Mouse (Mus musculus) limb, embryonic 15.5 days (tissue): ENCODE results near the gene Fuz. TPM values are rescaled to one million over a fixed set of nuclear protein-coding genes. Genes with fewer than 3 reads are reported as not detected.

ENCODE experiments used
- ATAC-seq: fragments of 200-750 bp; cut with Nextera tagmentation; 2 replicates; pipeline ENCODE4 v1.8.0; 2017; ENCODE audit warnings: low read depth, moderate TSS enrichment; ENCODE audit not compliant: insufficient number of reproducible peaks, low FRiP score, low TSS enrichment
- H3K27ac ChIP-seq: fragments of 300-500 bp; sonication (generic); 2 replicates; pipeline ENCODE4 v1.5.1; 2015; ENCODE audit warnings: moderate library complexity, mild to moderate bottlenecking, inconsistent platforms
- H3K27me3 ChIP-seq: fragments of 300-500 bp; sonication (generic); 2 replicates; pipeline ENCODE4 v1.6.1; 2015; ENCODE audit warnings: inconsistent platforms
- H3K36me3 ChIP-seq: fragments of 300-500 bp; sonication (generic); 2 replicates; pipeline ENCODE4 v1.6.1; 2015; ENCODE audit warnings: inconsistent platforms
- H3K4me1 ChIP-seq: fragments of 300-500 bp; sonication (generic); 2 replicates; pipeline ENCODE4 v1.6.1; 2015; ENCODE audit warnings: inconsistent platforms
- H3K4me2 ChIP-seq: fragments of 300-500 bp; sonication (generic); 2 replicates; pipeline ENCODE4 v1.6.1; 2015; ENCODE audit warnings: mild to moderate bottlenecking, inconsistent platforms
- H3K4me3 ChIP-seq: fragments of 300-500 bp; sonication (generic); 2 replicates; pipeline ENCODE4 v1.5.1; 2015; ENCODE audit warnings: mild to moderate bottlenecking, inconsistent platforms
- H3K9ac ChIP-seq: fragments of 300-500 bp; sonication (generic); 2 replicates; pipeline ENCODE4 v1.6.1; 2015; ENCODE audit warnings: inconsistent platforms
- H3K9me3 ChIP-seq: fragments of 300-500 bp; sonication (generic); 2 replicates; pipeline ENCODE4 v1.6.1; 2016; ENCODE audit warnings: inconsistent platforms
- WGBS: fragments of 180-500 bp; shearing (Covaris S2); methylation state at CpG from one replicate; pipeline ENCODE4 v1.1.7; 2015; 5-methylcytosine and 5-hydroxymethylcytosine counted together
- polyA plus RNA-seq: library from polyadenylated mRNA; unstranded; fragments of >200 nt; fragmentation: Nextera tagmentation; extraction: Ambion mirVana; gene quantifications from 2 replicates; pipeline ENCODE4 v1.2.1, GENCODE M21; 2015

Fuz gene
- polyA plus RNA-seq, 1 experiment from 2014 or later: 22.8 TPM

DNA sequence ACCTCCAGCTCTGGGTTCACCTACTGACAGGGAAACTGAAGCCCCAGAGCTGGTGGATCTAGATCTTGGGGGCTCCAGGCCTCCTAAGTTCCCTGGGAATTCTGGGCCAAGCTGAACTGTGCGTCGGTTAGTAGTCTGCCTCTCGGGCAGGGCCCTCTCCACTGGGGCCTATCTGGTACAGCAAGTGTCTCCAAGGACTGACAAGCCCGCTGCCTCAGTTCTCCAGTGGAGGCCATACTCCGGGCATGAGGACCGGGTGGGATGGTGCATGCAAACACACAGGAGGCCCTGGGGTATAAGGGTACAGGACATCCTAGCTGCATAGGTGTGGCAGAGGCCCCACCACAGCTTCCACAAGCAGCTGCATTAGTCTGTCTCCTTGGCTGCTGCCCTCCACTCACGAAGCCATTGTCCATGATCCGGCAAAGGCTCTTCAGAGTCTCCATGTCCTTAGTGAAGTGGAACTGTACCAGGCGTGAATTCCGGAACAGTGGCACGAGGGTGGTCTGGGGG is 31.8 kb upstream of the Fuz start:
- ATAC-seq: no peak
- no peaks in the 10 kb centered on the region for H3K27me3 ChIP-seq
- H3K4me2 ChIP-seq: no peak overlapping the region
- H3K4me1 ChIP-seq: peaks cover 69% of the 10 kb centered on the region
- no peaks in the 10 kb centered on the region for H3K9me3 ChIP-seq
- H3K9ac ChIP-seq: no peak overlapping the region; the same call in 1 of the 2 replicates
- H3K4me3 ChIP-seq: no peak overlapping the region
- H3K27ac ChIP-seq: 0 out of 2 replicates have a peak overlapping the region, but pooled peaks have one; percentile 39
- H3K36me3 ChIP-seq: peaks cover 50% of the 10 kb centered on the region
- WGBS: 84% methylated on average over 11 of the region's 11 CpGs

DNA sequence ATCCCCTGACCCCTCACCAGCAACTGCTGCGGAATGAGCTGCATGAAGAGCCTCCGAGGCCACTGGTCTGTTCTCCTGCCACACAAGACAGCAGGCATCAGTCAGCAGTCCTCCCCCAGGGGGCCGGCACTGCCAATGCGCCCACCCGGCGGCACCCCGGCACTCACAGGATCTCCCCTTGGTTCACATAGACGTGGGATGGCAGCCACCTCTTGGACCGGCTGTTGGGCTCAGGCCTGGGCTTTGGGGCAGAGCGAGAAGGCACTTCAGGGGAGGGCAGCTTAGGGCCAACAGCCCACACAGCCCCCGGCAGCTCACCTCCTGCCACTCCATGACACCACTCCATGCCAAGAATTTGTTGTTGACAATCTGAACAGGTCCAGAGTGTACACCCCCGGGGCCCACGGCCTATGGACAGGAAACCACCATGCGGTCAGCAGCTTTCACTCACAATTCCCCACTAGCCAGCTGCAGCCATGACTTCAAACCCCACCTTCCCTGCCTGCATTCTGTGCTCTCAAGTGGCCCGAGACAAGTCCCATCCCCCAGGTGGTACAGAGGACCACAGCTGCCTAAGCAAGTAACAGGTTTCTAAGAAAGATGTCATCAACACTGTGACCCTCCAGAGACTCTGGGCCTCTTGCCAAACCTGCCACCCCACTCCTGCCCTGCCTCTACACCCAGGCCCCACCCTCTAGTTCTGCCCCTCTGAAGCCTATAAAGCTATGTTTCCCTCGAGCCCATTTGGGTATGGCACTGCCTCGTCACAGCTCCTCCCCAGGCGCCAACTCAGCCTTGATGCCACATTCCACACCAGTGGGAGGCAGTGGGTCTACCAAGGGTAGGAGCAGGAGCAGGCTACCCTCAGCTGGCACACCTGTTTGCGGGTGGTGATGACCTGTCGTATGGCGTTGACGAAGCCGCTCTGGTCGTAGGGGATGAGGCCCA is 31.0 kb upstream of the Fuz start:
- H3K36me3 ChIP-seq: peaks cover 50% of the 10 kb centered on the region
- H3K9me3 ChIP-seq: no peaks in the 10 kb centered on the region
- no peak for ATAC-seq
- no peak overlapping the region for H3K9ac ChIP-seq
- H3K4me1 ChIP-seq: peaks cover 67% of the 10 kb centered on the region
- H3K27ac ChIP-seq: peak overlapping the region; percentile 74
- no peak overlapping the region for H3K4me2 ChIP-seq
- H3K27me3 ChIP-seq: no peaks in the 10 kb centered on the region
- H3K4me3 ChIP-seq: no peak overlapping the region
- 75% methylated on average over 24 of the region's 24 CpGs for WGBS

DNA sequence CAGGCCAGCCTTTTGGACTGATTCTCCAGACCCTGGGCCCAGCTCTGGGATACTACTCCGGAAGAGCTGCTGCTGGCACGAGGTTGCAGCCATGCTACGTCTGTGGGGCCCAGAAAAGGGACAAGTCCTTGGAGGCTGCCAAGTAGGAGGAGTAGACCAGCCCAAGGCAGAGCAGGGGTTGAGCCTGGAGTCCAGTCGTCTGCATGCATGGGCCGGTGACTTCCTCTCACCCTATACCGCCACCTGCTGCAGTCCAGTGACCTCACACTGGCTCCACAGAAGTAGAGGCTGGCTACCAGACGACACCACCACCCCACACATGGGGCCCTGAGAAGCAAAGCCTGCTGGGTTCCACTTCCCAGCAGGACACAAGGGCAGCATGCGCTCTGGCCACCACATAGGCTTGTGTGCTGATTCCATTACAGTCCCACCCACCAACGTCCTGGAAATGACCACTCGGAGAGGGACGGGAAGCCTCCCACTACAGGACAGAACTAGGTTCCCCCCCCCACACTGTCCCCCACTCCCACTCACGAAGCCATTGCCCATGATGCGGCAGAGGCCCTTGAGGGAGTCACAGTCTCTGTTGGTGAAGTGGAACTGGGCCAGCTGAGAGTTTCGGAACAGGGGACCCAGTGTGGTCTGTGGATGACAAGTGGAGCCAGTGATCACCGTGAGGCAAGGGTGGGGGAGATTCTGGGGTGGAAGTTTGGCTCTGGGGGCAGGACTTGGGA is 29.4 kb upstream of the Fuz start:
- H3K27me3 ChIP-seq: no peaks in the 10 kb centered on the region
- 40% methylated on average over 15 of the region's 15 CpGs for WGBS
- H3K36me3 ChIP-seq: peaks cover 49% of the 10 kb centered on the region
- no peak for ATAC-seq
- peak overlapping the region; percentile 97 for H3K4me3 ChIP-seq
- no peaks in the 10 kb centered on the region for H3K9me3 ChIP-seq
- peak overlapping the region; percentile 75 for H3K4me2 ChIP-seq
- H3K4me1 ChIP-seq: peaks cover 65% of the 10 kb centered on the region
- peak overlapping the region; percentile 26; the same call in 1 of the 2 replicates for H3K9ac ChIP-seq
- peak overlapping the region; percentile 74 for H3K27ac ChIP-seq

DNA sequence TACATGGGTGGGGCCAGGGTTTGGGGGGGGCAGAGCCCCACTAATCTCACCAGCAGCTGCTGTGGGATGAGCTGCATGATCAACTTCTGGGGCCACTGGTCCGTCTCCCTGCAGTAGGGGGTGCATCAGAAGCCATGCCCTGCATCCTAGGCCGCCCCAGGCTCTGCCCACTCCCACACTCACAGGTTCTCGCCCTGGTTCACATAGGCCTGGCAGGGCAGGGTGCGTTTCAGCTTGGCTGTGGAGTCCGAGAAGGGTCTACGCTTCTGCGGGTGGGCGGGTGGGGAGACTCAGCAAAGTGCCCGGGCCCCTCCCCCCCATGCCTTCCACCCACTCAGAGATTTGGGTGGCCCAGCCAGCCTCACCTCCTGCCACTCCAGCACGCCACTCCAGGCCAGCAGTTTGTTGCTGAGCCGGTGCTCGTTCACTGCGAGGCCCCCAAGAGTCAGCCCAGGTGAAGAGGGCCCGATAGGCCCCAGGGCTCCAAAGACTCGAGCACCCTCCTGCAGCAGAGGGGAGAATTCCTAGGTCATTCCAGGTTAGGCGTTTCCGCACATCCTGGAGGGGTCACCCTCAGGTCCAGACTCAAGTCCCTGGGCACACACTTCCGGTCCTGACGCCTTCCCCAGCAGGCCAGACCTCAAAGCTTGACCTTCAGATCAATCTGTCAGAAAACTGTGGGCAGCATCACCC is 28.7 kb upstream of the Fuz start:
- Histone ChIP-seq H3K4me1 (peaks cover 63% of the 10 kb centered on the region), H3K4me3 (peak overlapping the region; percentile 97), H3K4me2 (peak overlapping the region; percentile 75), H3K9me3 (no peaks in the 10 kb centered on the region), H3K27me3 (no peaks in the 10 kb centered on the region), H3K36me3 (peaks cover 42% of the 10 kb centered on the region), H3K9ac (peak overlapping the region; percentile 100; the same call in 1 of the 2 replicates), H3K27ac (peak overlapping the region; percentile 74)
- whole genome bisulfite sequencing: 57% methylated on average over 18 of the region's 19 CpGs
- no peak for ATAC-seq

DNA sequence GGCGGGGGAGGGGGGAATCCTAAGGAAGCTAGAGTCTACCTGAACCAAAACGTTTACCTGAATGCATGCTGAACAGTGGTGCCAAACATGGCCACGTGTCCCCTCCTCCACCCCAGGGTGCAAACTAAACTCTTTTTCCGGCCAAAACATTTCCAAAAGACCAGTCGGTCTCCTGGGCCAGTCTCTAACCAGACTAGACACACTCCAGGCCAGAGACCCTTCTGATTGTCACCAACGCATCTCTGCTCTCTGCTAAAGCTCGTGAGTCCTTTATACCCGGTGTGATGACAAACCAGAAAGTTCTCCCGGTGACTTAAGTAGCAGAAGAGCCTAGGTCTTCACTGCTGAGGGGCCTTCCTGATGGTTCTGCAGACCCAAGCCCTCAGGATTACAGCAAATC is 28.1 kb upstream of the Fuz start:
- Histone ChIP-seq H3K36me3 (peaks cover 36% of the 10 kb centered on the region), H3K4me2 (peak overlapping the region; percentile 75), H3K9me3 (no peaks in the 10 kb centered on the region), H3K4me1 (peaks cover 60% of the 10 kb centered on the region), H3K4me3 (peak overlapping the region; percentile 97), H3K9ac (peak overlapping the region; percentile 100; the same call in 1 of the 2 replicates), H3K27ac (peak overlapping the region; percentile 100), H3K27me3 (no peaks in the 10 kb centered on the region)
- ATAC-seq: no peak
- 42% methylated on average over 9 of the region's 9 CpGs for WGBS

DNA sequence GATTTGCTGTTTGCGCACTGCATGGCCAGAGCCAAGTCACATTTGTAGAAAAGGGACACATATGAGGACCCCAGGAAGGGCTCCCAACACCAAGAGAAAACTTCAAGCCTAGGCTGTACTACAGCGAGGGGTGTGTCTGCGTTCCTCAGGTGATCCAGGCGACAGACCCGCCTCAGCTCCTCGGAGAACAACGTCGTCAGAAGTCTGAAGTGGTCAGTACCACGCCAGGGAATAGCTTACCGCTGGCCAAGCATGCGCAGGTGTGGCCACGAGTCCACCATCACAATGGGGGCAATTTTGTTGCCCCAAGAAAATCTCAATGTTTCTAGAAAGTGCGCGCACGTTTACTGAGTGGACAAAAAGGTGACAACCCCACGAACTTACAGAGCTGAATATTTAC is 27.4 kb upstream of the Fuz start:
- peak overlapping the region; percentile 100 for H3K9ac ChIP-seq
- peaks cover 29% of the 10 kb centered on the region for H3K36me3 ChIP-seq
- peak overlapping the region; percentile 97 for H3K4me3 ChIP-seq
- peak overlapping the region; percentile 100 for H3K27ac ChIP-seq
- 6% methylated on average over 16 of the region's 16 CpGs for WGBS
- no peak for ATAC-seq
- H3K9me3 ChIP-seq: no peaks in the 10 kb centered on the region
- H3K4me2 ChIP-seq: peak overlapping the region; percentile 75
- no peaks in the 10 kb centered on the region for H3K27me3 ChIP-seq
- peaks cover 60% of the 10 kb centered on the region for H3K4me1 ChIP-seq

DNA sequence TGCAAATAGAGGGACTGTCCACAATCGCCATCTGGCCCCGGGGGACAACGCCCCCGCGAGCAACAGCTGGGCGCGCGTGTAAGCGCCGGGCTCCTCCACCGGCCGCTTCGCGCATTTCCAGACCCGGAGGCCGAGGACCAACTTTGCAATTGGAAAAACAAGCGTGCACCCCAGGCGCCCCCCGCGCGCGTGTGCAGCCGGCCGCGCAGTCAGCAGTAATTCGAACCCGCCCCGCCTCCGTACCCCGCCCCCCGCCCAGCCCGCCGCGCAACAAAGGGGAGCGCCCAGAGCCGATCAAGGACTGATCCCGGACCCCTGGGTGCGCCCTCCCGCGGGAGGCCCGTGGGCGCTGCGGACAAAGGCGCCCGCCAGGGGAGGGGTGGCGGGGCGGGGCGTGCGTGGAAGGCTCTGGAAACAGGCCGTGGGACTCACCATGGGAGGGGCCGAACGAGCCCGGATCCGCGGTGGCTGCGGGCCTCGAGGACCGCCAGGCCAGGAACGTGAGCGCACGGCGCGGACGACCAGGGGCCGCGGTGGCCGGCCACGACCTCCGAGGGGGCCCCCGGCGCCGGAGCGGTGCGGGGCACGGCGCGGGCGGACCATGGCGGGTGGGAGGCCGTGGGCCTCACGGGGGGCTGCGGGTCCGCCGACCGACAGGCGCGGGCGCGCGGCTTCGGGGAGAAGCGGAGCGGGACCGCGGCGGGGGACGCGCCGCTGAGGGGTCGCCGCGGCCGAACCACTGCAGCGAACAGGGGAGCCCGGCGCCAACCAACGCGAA is 26.8 kb upstream of the Fuz start:
- ATAC-seq: peak; percentile 52; the same call in 1 of the 2 replicates
- Histone ChIP-seq H3K36me3 (peaks cover 23% of the 10 kb centered on the region), H3K4me2 (peak overlapping the region; percentile 75), H3K4me1 (peaks cover 55% of the 10 kb centered on the region), H3K4me3 (peak overlapping the region; percentile 97), H3K9ac (peak overlapping the region; percentile 100), H3K9me3 (no peaks in the 10 kb centered on the region), H3K27me3 (no peaks in the 10 kb centered on the region), H3K27ac (peak overlapping the region; percentile 100)
- WGBS: under 1% methylated on average over 88 of the region's 108 CpGs

DNA sequence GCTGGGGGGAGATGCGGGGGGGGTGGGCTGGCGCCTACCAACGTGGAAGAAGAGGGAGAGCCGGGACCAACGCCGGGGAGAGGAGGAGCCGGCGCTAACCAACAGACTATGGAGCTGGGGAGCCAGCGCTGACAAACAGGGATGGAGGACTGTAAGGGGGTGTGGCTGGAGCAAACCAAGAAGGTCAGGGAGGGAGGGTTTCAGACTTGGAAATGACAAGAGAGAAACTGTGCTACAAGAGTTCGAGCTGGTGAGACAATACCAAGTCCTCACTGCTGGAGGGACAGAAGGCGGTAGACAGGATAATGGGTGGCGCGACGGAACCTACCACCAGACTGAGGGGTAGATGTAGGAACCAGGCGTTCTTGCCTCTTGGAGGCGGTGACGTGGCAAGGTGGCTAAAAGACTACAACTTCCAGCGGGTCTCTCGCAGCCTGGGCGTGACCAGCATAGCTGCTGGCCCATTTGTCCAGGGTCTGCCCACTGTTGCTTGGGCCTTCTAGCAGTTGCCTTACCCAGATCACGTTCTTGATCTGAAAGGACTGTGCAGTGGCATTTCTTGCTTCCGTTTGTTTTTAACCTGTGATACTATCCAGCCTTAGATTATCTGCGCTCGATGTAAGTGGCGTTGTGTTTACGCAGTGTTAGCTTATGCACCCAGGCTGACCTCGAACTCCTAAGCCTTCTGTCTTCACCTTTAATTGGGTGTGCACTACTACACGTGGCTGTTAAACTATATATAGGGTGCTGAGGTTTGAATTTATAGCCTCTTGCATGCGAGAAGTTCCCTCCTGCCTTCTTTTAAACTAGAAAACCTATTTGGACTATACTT is 26.0 kb upstream of the Fuz start, which contains the start of gene Ptov1:
Ptov1 (minus strand) TSS at position 92 of the 832 bp plus-strand sequence.
- Histone ChIP-seq H3K27me3 (no peaks in the 10 kb centered on the region), H3K36me3 (peaks cover 14% of the 10 kb centered on the region), H3K9me3 (no peaks in the 10 kb centered on the region), H3K4me1 (peaks cover 47% of the 10 kb centered on the region), H3K9ac (peak within 1 kb of the TSS; percentile 100), H3K27ac (peak within 1 kb of the TSS; percentile 100), H3K4me2 (peak within 1 kb of the TSS; percentile 75), H3K4me3 (peak within 1 kb of the TSS; percentile 97)
- WGBS: 5% methylated on average over 29 of the region's 29 CpGs
- ATAC-seq: peak; percentile 92

DNA sequence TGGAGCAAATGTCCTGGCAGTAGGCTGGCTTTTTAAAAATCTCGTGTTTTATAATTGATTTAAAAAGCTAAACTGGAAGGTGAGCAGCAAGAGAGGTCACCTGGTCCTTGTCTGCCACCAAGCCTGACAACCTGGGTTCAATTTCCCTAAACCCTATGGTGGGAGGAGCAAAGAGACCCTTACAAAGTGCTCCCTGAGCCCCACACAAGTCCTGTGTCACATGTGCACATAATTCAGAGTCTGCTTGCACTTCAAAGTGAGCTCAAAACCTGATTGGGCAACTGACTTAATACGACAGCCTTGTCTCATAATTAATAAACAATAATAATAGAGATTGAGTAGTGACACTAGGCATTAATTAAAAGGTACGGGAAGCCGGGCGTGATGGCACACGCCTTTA is 25.3 kb upstream of the Fuz start:
- Histone ChIP-seq H3K4me3 (peak overlapping the region; percentile 97), H3K9ac (peak overlapping the region; percentile 42), H3K27ac (peak overlapping the region; percentile 100), H3K4me2 (peak overlapping the region; percentile 75), H3K4me1 (peaks cover 40% of the 10 kb centered on the region), H3K36me3 (peaks cover 7% of the 10 kb centered on the region; the same call in 1 of the 2 replicates), H3K9me3 (no peaks in the 10 kb centered on the region), H3K27me3 (no peaks in the 10 kb centered on the region)
- no peak for ATAC-seq
- 68% methylated on average over 6 of the region's 6 CpGs for whole genome bisulfite sequencing

DNA sequence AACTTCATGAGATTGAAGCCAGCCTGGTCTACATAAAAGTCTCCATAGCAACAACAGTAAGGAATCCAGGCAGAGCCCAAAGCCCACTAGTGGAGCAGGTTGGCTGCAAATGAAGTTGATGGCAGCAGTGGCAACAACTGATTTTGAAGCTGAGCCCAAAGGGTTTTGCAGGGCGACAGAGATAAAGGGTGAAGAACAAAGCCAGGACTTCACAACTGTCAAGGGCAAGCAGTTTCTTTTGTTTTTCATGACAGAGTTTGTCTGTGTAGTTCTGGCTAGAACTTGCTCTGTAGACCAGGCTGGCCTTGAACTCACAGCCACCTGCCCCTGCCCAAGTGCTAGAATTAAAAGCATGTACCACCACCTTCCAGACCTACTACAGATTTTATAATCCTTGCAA is 24.7 kb upstream of the Fuz start:
- no peak overlapping the region for H3K9ac ChIP-seq
- WGBS: 83% methylated on average over 1 of the region's 1 CpGs
- no peak for ATAC-seq

More for the DNA sequence above, 24.7 kb upstream of the Fuz start:
- no peaks in the 10 kb centered on the region for H3K27me3 ChIP-seq
- H3K4me1 ChIP-seq: peaks cover 34% of the 10 kb centered on the region
- no peak overlapping the region for H3K27ac ChIP-seq
- peaks cover 6% of the 10 kb centered on the region; the same call in 1 of the 2 replicates for H3K36me3 ChIP-seq
- H3K4me2 ChIP-seq: no peak overlapping the region
- H3K9me3 ChIP-seq: no peaks in the 10 kb centered on the region
- H3K4me3 ChIP-seq: no peak overlapping the region
